Mouse (Mus musculus) cerebellum, adult (tissue): ENCODE measurements around the gene Ttc30b.
"Not testable (repeated sequence)": the region's sequence is repeated elsewhere in the genome, so short reads cannot be mapped to it uniquely, and the experiment has no call there.

Source experiments
- ATAC-seq: cut with Nextera tagmentation; 2 replicates; pipeline ENCODE4 v1.9.2; 2017; ENCODE audit warnings: mild to moderate bottlenecking, moderate library complexity, mixed read lengths; ENCODE audit not compliant: insufficient number of reproducible peaks, low FRiP score, low TSS enrichment

The Ttc30b gene

DNA sequence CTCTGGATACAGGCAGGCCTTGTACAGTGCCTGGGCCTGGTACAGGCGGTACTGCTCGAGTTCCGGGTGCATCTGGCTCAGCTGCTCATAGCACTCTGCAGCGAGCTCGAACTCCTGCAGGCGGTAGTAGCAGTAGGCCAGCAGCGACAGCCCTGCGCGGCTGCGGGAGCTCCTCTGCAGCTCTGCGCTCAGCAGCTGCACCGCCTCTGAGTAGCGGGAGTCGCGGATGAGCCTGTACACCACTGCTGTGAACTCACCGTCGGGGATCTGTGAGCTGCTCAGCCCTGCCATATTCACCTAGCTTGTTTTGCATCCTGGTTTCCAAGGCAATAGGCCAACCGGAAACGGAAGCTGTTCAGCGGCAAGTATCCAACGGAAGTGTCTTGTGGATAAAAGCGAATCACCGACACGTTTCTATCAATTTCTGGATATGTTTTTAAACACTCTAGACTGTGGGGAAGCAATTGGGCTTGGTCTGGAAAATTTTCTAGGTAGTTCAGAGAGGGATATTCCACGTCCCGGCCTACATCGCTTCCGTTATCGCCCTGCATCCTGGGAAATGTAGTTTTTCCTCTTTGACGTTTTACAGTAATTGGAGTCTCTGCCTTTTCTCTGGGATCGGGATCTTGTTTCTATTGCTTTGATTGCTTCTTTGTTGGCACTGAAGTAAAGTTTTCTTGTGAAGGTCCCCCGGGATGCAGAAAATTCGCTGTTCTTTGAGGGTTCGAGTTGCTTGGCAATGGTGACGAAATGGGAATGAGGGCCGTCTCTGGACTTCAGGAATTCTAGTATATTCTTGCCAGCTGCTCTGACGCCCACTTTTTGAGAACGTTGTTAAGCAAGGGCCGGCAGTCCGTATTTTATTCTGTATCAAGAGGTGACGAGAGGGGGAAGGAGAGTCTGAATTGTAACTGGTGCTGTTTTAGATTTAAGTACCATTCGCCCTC, at the start of gene Ttc30b:
Gene Ttc30b (minus strand): TSS at position 469 of the 947 bp plus-strand sequence.
- peak; percentile 89 for ATAC-seq

GRCm38 (mm10) chr2:75987739-75988138, 49.4 kb upstream of the Ttc30b start:
- no peak for ATAC-seq

GRCm38 (mm10) chr2:75985124-75985523, 46.7 kb upstream of the Ttc30b start:
- peak; percentile 78 for ATAC-seq

DNA sequence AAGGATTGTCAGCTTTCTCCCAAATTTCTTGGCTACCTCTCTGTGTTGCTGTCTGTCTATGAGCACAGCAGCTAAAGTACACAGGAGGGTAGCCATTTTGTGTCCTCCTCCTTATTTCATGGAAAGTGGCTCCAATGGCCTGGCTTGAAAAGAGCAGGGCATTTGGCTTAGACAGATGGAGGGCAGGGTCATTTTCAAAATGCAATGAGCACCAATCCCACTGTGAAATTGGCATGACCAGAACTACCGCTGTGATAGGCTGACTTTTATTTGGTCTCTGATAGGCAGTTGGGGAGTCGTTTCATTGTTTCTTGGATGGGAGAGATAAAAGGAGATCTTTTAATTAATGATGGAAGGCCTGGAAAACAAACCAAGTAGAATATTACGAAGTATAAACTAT, 45.5 kb upstream of the Ttc30b start:
- no peak for ATAC-seq

DNA sequence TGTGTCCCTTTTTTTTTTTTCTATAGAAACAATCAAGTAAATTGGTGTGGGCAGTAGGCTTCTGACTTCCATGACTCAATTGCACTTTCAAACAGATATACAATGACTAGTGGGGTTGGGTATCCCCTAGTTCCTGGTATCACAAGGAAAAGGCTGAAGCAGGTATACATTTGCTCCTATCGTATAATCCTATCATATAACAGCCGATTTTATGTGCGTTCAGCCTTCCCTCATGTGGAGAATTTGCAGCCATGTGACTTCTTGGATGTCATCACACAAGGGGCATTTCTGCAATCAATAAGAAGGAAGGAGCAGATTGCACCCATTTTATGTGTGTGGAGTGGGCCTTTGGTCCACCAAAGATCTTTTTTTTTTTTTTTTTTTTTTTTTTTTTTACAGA, 44.7 kb upstream of the Ttc30b start:
- ATAC-seq: no peak

DNA sequence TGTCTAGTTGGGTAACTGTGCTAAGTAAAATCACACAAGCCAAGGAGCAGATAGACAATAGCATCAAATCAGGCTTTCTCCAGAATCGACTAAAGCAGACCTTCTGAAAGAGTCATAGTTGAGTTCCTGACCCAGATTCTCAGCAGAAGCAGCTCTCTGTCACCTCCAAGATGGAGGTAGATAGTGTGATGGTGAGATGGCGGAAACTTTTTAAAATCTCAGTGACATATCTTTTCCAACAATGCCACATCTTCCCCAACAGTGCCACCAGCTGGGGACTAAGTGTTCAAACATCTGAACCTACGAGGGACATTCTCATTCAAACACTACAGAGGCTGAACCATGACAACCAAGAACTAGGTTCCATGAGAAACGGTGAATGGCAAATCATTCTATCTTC, 44.2 kb upstream of the Ttc30b start:
- no peak for ATAC-seq

GRCm38 (mm10) chr2:75981440-75982081, 43.2 kb upstream of the Ttc30b start, which contains the start of gene Ttc30a1:
Ttc30a1 (minus strand) TSS chr2:75981967.
- ATAC-seq: peak; percentile 83

GRCm38 (mm10) chr2:75980933-75981439, 42.6 kb upstream of the Ttc30b start:
- not testable (repeated sequence) for ATAC-seq

GRCm38 (mm10) chr2:75977752-75978368, 39.5 kb upstream of the Ttc30b start, which contains the start of gene Ttc30a2:
Ttc30a2 (minus strand) TSS chr2:75978170.
- 0 out of 2 replicates have a peak, but pooled peaks have one; percentile 27 for ATAC-seq

DNA sequence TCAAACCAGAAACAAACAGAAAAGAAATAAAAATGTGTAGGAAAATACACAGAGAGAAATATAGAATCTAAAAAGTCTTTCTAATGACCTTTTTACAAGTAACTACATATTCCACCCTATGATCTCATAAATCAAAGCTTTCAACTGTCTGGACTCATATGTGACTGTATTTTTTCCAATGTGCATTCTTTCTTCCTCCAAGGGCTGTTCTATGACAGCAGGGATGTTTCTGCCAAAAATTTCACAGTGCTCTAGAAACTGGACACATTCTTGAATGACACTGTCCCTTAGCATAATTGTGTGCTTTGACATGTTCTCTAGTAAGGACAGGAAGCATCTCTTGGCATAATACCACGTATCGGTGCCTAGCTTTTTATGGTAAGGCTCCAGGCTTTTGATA, 37.7 kb upstream of the Ttc30b start:
- ATAC-seq: not testable (repeated sequence)

GRCm38 (mm10) chr2:75974131-75974530, 35.7 kb upstream of the Ttc30b start:
- ATAC-seq: no peak

DNA sequence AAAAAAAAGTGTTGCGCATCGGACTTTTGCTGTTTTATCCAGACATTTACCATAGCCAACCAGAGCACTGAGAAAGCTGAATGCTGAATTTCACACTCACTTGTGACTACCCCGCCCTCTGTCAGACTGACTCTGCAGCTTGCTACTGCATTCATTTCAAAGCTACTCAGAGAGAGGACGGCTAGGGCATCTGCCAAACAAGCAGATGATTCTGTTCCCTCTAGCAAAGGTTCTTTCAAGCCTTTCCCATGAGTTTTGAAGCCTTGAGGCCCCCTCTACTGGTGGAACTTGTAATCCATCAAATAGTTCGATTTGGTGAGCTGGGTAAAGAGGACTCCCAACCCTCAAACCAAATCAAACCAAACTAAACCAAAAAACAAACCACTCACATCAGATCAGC, 26.6 kb upstream of the Ttc30b start:
- ATAC-seq: peak; percentile 86

GRCm38 (mm10) chr2:75964512-75964911, 26.1 kb upstream of the Ttc30b start:
- ATAC-seq: peak; percentile 41

DNA sequence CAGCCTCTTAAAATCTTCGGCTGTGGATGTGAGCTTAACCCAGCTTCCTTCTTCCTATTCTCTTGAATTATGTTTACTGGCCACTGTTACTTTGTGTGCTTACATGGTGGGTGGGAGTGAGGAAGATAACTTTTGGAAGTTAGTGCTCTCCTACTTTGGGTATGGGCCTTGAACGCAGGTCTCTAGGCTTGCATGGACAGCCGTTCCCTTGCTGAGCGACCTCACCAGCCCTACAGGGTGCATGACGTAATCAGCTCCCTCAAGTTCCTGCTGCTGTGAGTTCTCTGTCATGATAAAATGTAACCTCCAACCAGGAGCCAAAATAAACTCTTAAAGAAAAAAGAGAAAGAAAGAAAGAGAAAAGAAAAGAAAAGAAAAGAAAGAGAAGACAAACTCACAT, 25.7 kb upstream of the Ttc30b start:
- ATAC-seq: no peak

DNA sequence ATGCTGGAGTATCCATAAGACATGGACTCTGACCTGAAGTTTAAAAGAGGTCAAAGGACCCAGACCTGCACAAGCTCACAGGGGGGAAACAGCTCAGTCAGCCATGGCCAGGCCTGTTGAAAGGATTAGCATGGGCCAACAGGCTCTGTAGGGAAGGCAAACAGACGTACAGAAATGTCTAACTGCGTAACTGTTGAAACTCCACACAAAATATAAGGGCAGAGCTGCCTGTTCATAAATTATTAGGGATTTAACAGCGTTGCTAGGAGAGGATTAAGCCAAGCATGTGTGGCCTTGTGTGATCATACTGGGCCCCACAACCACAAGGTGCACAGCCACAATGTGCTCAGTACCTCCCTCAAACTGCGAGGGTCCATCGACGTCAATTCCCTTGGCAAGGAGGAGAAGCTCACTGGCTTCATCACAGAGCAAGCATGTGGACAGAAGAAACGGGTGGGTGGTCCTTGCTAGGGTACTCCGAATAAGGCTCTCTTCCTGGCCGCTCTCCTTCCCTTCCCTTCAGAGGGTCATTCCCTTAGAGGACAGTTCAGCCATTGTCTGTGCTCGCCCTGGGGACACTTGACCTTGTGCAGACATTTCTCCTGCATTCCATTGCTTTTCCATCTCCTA, 24.9 kb upstream of the Ttc30b start:
- no peak for ATAC-seq

GRCm38 (mm10) chr2:75960366-75961330, 22.3 kb upstream of the Ttc30b start:
- ATAC-seq: no peak

DNA sequence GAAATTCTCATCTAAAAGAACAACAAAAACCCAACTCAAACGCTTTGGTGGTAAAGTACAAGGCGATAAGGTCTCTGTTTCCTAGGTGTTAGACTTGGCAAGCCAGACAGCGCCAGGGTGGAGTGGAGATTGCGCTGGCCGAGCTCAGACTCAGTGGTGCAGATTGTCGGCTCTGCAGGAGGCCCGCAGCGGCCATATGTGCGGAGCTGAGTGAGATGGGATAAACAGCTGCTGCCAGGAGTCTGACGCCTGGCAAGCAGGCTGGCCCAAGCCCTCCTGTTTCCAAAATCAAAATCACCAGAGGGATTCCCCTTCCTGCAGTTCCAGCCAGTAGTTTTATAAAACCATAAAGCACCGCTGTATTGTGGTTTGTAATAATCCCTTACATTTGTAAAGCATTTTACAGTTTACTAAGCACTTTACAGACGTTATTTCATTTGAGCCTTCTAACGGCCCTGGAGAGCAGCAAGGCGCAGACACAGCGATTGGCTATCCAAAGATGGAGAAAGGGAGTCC, 21.5 kb upstream of the Ttc30b start:
- no peak for ATAC-seq

- ATAC-seq: no peak
Measured at GRCm38 (mm10) chr2:75959183-75959849, 20.9 kb upstream of the Ttc30b start.
